Mouse (Mus musculus) CD8-positive naive resting alpha-beta T cell, adult 2 months (primary cell): ENCODE results near the gene Hdac10.

Source experiments
- DNase-seq, 2 experiments: peaks; one replicate each; pipeline ENCODE4 v3.0.0; 2022; ENCODE audit warnings: low read depth in 2 of 2, low spot score in 2 of 2

Gene Hdac10

GRCm38 (mm10) chr15:89128382-89129350, at the start of gene Hdac10:
Gene Hdac10 (minus strand): TSS chr15:89128700.
- DNase-seq: peak; percentile 78 to 86

GRCm38 (mm10) chr15:89177576-89178259, 49.2 kb upstream of the Hdac10 start:
- no peak for DNase-seq

DNA sequence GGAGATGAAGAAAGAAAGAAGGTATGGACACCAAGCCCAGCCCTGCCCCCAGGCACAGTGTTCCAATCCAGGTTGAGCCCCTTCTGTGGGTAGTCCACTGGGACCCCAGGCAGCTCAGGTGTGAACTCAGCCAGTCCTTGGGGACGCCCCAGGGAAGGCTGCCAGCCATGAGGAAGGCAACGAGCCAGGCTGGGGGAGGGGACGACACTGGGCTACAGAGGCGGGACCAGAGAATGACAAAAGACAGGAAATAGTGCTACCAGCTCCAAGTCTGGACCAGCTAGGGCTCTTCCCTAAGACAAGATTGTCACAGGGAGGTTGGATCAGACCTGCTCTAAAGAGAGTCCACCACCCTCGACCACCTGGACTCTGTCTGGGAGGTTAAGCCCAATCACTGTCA, 48.6 kb upstream of the Hdac10 start:
- no peak for DNase-seq

DNA sequence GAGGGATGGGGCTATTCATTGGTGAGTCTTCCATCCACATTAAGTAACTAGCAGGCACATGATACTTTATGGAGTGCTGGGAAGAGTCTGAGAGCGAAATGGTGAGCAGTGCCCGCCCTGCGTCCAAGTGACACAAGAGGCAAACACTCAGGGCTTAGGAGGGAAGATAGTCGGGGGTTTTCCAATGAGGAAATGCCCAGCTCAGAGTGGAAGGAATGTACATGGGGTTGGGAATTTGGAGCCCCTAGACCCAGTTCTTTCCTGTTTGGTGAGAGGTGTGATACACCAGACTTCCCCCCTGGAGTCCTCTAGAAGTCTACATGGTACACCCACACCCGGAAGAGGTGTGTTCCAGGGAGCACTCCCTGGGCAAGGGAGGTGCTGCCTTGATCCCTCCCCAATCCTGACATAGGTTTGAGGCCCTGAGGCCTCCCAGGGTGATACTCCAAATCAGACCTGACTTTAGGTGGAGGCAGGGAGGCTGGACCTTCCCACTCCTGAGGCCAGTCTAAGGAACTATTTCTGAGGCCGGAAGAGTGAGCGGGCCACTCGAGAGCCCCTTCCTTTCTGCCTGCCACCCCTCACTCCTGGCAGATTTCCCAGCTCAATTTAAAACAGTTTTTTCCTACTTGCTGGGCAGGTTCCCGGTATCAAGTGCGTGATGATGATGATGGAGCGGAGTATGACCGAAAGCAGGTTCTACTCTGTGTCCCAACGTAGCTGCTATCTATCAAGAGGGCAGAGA, 47.1 kb upstream of the Hdac10 start:
- DNase-seq: no peak

DNA sequence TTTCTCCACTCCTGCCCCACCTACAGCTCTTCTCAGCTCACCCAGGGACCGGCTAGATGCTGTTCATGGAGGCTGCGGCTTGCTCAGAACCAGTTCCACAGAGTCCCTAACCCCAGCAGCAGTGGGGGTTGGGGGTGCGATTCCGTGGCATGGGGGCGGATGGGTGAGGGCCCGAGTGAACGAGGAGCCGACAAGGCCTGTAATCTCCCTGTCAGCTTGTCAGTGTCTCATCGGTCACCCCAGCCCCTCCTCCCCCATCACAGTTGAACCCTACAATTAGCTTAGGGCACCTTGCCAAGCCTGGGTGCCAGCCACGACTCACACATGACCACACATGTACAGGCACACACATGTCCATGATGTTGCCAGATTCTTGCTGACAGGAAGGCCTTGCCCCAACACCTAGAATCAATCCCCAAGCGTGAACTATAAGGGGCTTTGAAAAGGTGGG, 46.4 kb upstream of the Hdac10 start:
- no peak for DNase-seq

DNA sequence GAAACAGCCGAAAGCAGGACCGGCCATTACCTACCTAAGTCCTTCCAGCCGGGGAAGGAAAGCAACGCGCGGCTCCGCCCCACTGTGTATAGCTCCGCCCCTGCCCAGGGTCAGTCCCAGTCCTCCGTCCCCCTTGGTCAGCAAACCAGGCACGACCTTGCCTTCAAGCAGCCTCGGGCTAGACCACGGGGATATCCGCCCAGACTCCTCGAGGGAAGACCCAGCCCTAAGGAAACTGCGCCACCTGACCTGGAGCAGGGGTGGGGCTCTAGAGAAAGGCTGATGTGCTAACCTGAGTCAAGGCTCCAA, 45.4 kb upstream of the Hdac10 start:
- DNase-seq: no peak

DNA sequence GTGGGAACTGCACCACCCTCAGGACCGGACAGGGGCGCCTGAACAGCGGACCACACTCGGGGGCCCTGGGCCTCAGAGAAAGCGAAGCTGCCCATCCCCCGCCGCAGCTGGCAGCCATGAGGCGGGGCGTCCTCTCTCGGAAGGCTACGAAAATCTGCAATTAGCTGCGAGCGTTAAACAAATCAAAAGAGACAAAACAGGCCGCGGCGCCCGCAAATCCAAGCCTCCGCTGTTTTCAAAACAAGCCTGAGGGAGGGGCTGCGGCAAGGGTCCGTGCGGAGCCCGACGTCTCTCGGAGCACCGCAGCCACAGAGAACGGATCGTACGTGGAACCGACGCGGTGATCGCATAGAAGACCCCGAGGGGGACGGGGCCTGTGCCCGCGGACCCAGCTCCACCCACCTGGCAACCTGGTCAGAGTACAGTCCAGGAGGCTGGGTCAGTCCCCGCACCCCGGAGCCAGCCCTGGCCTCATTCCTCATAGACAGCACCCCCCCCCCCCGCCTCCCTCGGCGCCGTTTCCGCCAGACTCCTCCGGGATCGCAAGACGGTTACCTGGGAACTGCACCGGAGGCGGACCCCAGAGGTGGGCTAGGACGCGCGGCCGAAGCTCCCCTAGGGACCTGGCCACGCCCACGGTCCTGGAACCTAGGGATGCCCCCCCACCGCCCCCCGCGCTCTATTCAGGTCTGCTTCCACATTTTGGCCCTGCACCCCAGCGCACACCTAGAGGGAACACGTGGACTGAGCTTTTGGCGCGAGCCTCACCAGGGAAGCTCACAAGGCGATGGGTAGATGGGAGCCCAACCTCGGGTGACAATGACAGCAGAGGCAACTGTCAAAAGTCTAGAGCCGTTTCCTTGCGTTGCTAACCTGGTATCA, 44.8 kb upstream of the Hdac10 start:
- no peak for DNase-seq

DNA sequence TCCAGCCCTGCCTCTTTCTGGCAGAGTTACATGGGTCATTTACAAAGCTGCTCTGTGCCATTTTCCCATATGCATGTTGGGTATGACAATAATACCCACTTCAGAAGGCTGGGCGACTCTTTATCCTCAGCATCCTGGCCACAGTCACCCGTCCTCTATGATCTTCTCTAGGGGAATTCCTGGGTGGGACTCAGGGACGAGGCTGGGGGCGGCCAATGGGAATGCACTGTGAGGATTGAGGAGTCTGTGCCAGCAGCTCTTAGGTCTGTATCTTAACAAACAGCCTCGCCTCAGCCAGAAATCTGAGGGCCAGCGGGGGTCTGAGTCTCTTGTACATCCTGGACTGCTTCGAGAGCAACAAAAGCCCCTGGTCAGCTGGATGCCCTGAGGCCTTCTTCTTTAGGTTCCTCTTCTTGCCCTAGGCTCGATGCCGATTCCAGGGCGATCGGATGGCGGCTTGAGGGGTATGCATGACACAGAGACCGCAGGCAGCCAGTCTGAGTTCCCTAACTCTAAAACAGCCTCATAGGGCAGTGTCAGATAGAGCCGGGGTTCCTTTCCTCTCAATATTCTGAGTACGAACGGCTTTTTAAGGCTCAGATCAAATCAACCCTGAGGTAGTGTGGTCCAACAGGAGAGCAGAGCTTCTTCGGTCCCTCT, 43.9 kb upstream of the Hdac10 start:
- DNase-seq: no peak

DNA sequence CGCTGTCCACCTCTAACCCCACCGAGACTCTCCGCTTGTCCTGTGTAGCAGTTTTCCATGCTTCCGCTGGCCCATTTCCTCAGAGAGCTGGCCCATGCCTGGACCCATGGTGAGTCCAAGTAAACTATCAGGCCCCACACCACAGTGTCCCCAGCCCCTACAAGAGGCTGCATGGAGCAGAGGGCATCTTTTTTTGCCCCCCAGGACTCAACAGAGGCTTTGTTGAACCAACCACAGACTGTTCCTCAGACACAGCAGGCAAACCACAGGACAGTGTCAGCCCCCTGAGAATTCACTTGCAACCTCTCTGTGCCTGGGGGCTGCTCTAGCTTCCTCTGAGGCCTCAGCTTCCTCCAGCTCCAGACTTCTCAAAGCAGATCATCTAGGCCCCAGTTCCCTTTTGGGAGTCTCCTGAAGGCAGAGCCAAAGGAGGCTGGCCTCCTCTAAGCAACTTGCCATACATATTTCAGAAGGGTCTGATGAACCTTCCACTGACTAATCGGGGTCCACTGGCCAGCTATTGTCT, 43.1 kb upstream of the Hdac10 start:
- no peak for DNase-seq

- no peak for DNase-seq
Measured at GRCm38 (mm10) chr15:89170102-89170501, 41.6 kb upstream of the Hdac10 start.

- no peak for DNase-seq
Measured at GRCm38 (mm10) chr15:89169431-89169830, 40.9 kb upstream of the Hdac10 start.

DNA sequence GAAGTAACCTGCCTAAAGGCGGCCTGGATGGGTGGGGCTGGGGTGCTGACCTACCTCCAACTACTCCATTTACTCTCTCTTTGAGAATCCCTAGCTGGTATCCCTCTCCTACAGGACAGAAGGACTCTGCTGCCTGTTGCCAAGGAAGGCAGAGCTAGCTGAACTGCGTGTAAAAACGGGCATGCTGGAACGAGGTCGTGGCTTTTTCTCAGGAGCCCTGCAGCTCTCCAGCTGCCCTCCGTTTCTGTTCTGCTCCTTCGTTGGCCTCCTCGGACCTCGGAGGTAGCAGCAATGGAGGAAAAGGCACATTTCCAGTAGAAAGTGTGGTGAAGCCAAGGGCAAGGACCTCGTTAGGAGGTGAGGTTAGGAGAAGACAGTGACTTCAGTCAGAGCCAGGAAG, 40.4 kb upstream of the Hdac10 start:
- DNase-seq: no peak

- DNase-seq: no peak
Measured at GRCm38 (mm10) chr15:89165478-89165877, 37.0 kb upstream of the Hdac10 start.

DNA sequence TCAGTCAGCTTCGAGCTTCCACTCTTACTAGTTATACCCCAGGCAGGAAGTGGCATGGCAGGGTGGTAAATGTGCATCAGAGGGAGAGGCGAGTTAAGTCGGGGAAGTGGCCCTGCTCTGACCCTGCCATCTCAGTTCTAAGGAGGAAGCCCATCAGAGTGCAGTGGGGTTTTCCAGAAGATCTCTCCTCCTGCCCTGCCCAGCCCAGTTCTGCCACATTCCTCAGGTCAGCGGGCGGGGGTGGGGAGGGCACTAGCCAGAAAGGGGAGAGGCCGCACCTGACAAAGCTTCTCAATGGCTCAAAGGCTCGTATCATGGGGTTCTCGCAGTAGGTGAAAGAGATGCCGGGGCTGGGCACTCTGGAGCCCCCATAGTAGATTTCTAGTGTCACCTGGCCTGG, 32.9 kb upstream of the Hdac10 start:
- no peak for DNase-seq

- no peak for DNase-seq
Measured at GRCm38 (mm10) chr15:89158516-89158915, 30.0 kb upstream of the Hdac10 start.

DNA sequence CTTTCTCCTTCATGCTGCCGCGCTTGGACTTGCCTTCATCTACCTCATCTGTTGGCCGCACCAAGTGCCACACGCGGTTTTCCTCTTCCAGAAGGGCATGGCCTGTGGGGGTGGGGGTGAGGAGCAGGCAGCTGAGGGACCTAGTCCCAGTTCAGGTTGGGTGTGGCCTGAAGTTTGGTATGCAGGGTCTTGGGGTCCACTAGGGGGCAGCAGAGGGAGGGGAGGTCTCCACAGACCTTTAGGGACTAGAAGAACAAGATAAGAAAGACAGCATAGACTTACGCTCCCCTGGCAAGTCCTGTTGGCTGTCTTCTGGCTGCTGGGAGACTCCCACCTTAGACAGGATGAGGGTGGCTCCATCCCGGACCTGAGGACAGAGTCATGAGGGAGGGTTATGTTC, 29.5 kb upstream of the Hdac10 start:
- peak; percentile 64 to 70 for DNase-seq

DNA sequence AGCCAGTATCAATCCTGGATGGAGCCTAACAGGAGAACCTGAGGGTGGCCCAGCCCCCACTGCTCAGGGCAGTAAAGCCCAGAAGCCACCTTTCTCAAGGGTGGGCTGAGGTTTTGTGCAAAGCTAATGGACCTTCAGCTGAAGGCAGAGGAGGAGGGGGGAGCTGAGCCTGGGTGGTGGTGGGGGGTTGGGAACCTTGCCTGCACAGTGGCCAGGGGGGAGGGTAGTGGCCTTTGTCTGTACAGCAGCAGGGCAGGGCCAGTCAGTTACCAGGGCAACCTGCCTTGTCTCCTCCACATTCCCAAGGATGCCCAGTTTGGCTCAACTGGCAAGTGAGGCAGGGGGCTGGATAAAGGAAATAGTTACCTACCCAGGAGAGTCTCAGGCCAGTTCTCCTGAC, 23.8 kb upstream of the Hdac10 start:
- no peak for DNase-seq

GRCm38 (mm10) chr15:89150041-89150390, 21.5 kb upstream of the Hdac10 start:
- DNase-seq: no peak

DNA sequence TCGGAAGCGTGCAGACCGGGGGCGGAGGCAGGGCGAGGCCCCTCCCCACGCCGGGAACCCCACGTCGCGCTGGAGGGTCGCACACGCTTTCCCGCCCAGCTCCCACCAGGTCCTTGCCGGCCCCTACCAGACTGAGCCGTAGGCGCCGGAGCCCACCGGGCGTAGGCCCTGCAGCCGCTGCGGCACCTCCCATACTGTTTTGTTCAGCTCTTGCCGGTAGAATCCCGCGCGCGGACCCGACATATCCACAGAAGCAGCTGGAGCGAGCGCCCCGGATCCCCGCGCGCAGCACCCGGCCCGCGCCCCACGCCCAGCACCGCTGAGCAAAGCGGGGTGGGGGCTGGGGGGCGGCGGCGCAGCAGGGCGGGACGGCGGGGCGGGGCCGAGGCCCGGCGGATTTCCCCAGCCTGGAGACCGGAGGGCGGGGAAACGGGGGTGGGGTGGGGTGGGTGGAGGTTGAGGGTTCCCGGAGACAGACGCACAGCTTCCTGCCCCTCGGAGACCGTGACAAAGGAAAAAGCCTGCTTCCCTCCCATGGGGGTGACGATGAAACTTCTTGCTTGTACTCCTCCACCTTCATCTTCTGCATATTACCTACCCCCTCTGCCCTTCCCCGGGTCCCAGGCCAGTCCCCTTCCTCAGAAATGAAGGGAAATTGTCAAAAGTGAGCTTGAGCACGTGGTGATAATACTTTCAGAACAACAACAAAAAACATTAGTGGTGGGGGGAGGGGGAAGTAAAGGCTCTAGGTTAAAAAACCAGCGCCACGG, 21.0 kb upstream of the Hdac10 start, which contains the start of gene Mapk11:
Mapk11 (minus strand) TSS at position 358 of the 770 bp plus-strand sequence.
- peak in 1 of 2 experiments; percentile 39 for DNase-seq
